7 mouse cellular contexts compared by ENCODE assay signal in genomic region chr14:76951450-76951849, GRCm38 (mm10).
DNase-seq lines count a peak whose midpoint lies in the region; ATAC-seq lines count a peak whose summit lies in the region.

No protein-coding gene starts in this region.

- ATAC-seq in granulocyte monocyte progenitor cell, adult 5-6 weeks (replicated peaks; ENCODE audit: poor library complexity, severe bottlenecking), result no peak

- peak; percentile 44 for DNase-seq in urinary bladder, postnatal 14 days (ENCODE audit: low spot score)
- DNase-seq in urinary bladder, postnatal 25 days (ENCODE audit: low spot score), result no peak
- DNase-seq in cerebellum, postnatal 25 days, result peak; percentile 41 to 56
- peak; percentile 70 for DNase-seq in heart, postnatal 4 days
- DNase-seq in lung, postnatal 4 days, result peak; percentile 28 to 66
- no peak for DNase-seq in spleen, adult 18-20 months

Comparison
In these comparisons a context has a peak if more than half of its experiments do, and no peak if none do; other contexts are left out.
1. DNase-seq: peak in urinary bladder, postnatal 14 days (single experiment), cerebellum, postnatal 25 days (2 of 2), heart, postnatal 4 days (single experiment) and lung, postnatal 4 days (2 of 2); none in urinary bladder, postnatal 25 days (single experiment) and spleen, adult 18-20 months (0 of 2).